Mouse (Mus musculus) gonadal fat pad, adult 2 months (tissue): ENCODE results near the gene Galnt13. TPM values are rescaled to one million over a fixed set of nuclear protein-coding genes. Genes with fewer than 3 reads are reported as not detected.
A peak's percentile ranks its signal among the peaks of the same experiment; 100 is the strongest.
"Not testable (repeated sequence)": the region's sequence is repeated elsewhere in the genome, so short reads cannot be mapped to it uniquely, and the experiment has no call there.

ENCODE experiments used
- DNase-seq: peaks from one replicate; pipeline ENCODE4 v3.0.0-alpha.2; 2012; ENCODE audit warnings: low read depth
- polyA plus RNA-seq: library from polyadenylated mRNA; depleted of rRNA; stranded (reverse); fragments of >200 nt; gene quantifications from 2 replicates; pipeline ENCODE4 v1.2.3, GENCODE M21; 2012; rRNA removed

The Galnt13 gene
- 0.24 and 0.44 TPM in 2 replicates for polyA plus RNA-seq

GRCm38 (mm10) chr2:54435937-54436735 is at the start of gene Galnt13:
Gene Galnt13 (plus strand): TSS chr2:54436317.
- DNase-seq = no peak

GRCm38 (mm10) chr2:54431060-54431459 is 5.1 kb upstream of the Galnt13 start:
- DNase-seq = no peak

GRCm38 (mm10) chr2:54435380-54435779 is 737 bp upstream of the Galnt13 start:
- DNase-seq = no peak

- no peak for DNase-seq
Observed at GRCm38 (mm10) chr2:54436736-54437500, 801 bp downstream of the Galnt13 start.

- no peak for DNase-seq
Observed at GRCm38 (mm10) chr2:54437501-54437830, 1.3 kb downstream of the Galnt13 start.

GRCm38 (mm10) chr2:54442734-54443500 is 6.8 kb downstream of the Galnt13 start:
- no peak for DNase-seq

- DNase-seq = no peak
Observed at GRCm38 (mm10) chr2:54483426-54483825, 47.3 kb downstream of the Galnt13 start.

GRCm38 (mm10) chr2:54522989-54523388 is 86.9 kb downstream of the Galnt13 start:
- DNase-seq = no peak

GRCm38 (mm10) chr2:54527073-54527472 is 91.0 kb downstream of the Galnt13 start:
- no peak for DNase-seq

- peak; percentile 79 for DNase-seq
Observed at GRCm38 (mm10) chr2:54558357-54559153, 122.4 kb downstream of the Galnt13 start.

GRCm38 (mm10) chr2:54565068-54565467 is 129.0 kb downstream of the Galnt13 start:
- DNase-seq = no peak

GRCm38 (mm10) chr2:54567186-54567585 is 131.1 kb downstream of the Galnt13 start:
- no peak for DNase-seq

- DNase-seq = no peak
Observed at GRCm38 (mm10) chr2:54567632-54568031, 131.5 kb downstream of the Galnt13 start.

- DNase-seq = not testable (repeated sequence)
Observed at GRCm38 (mm10) chr2:54713817-54714216, 277.7 kb downstream of the Galnt13 start.

GRCm38 (mm10) chr2:54751232-54751631 is 315.1 kb downstream of the Galnt13 start:
- DNase-seq = no peak

GRCm38 (mm10) chr2:54759781-54760180 is 323.7 kb downstream of the Galnt13 start:
- DNase-seq = no peak

- no peak for DNase-seq
Observed at GRCm38 (mm10) chr2:54778790-54779273, 342.7 kb downstream of the Galnt13 start.

- no peak for DNase-seq
Observed at GRCm38 (mm10) chr2:54813670-54814256, 377.6 kb downstream of the Galnt13 start.

GRCm38 (mm10) chr2:54841245-54841644 is 405.1 kb downstream of the Galnt13 start:
- no peak for DNase-seq

GRCm38 (mm10) chr2:54906282-54907060 is 470.4 kb downstream of the Galnt13 start:
- DNase-seq = no peak
